Mouse (Mus musculus) thymus, postnatal 10 days (tissue): Measurements from ENCODE around the gene Nme6.
A peak's percentile ranks its signal among the peaks of the same experiment; 100 is the strongest.
"Not testable (repeated sequence)": the region's sequence is repeated elsewhere in the genome, so short reads cannot be mapped to it uniquely, and the experiment has no call there.

ENCODE experiments used
- DNase-seq, 2 experiments: peaks; one replicate each; pipeline ENCODE4 v3.0.0; 2021; ENCODE audit warnings: low spot score in 2 of 2

Gene Nme6

GRCm38 (mm10) chr9:109832391-109833087 lies at the start of gene Nme6:
Gene Nme6 (plus strand): TSS chr9:109832749.
- peak; percentile 62 to 76 for DNase-seq

DNA sequence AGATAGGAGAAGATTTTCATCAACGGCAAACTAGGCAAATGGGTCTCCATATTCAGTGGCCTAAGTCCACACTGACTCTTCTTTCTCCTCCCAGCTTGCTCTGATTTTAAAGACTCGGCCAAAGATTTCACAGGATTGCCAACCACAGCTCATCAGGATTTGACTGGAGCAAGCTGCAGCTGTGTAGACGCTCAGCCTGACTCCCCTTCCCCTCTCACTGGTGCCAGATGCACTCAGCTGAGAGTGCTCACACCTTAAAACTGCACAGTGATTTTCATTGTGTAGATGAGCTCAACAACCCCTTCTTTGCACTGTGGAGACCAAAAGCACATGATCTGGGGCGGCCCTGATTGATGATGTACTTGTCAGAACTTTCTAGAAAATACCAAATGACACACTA lies 42.0 kb upstream of the Nme6 start, which contains the start of gene Fbxw27:
Gene Fbxw27, minus strand, starts transcription at position 101 of the 400 bp plus-strand sequence.
- not testable (repeated sequence) for DNase-seq

DNA sequence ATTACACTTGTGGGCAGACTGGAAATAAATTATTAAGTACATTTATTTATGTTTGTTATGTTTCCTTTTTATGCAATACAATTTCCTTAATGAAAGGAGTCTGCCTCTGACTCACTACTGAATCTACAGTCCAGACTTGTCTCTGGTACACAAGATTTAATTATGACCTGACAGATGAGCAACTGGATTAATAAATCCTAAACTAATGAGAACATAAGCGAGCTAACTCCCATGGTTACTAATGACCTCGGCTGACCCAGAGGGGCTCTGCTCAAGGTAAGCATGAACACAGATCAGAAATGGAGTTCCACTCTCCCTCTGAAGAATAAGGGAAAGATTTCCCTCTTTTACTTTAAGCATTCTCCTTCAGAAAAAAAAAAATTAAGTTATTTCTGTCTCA lies 37.3 kb upstream of the Nme6 start:
- DNase-seq: no peak

DNA sequence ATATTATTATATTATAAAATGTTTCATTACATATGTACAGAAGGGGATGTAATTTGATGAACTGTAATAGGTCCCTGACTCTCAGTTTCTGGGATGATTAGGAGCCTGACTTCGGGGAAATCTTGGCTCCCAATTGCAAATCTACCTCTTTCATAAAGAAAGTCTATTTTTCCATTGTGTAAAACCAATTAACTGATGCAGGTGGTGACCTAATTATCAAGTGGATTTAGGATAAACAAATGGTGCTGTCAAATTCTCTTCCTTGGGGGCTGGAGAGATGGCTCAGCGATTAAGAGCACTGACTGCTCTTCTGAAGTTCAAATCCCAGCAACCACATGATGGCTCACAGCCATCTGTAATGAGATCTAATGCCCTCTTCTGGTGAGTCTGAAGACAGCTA lies 36.7 kb upstream of the Nme6 start:
- no peak for DNase-seq

GRCm38 (mm10) chr9:109798051-109798450 lies 34.5 kb upstream of the Nme6 start:
- DNase-seq: peak in 1 of 2 experiments; percentile 16

- not testable (repeated sequence) for DNase-seq
Observed at GRCm38 (mm10) chr9:109805596-109805995, 27.0 kb upstream of the Nme6 start.

- no peak for DNase-seq
Observed at GRCm38 (mm10) chr9:109806260-109806659, 26.3 kb upstream of the Nme6 start.

DNA sequence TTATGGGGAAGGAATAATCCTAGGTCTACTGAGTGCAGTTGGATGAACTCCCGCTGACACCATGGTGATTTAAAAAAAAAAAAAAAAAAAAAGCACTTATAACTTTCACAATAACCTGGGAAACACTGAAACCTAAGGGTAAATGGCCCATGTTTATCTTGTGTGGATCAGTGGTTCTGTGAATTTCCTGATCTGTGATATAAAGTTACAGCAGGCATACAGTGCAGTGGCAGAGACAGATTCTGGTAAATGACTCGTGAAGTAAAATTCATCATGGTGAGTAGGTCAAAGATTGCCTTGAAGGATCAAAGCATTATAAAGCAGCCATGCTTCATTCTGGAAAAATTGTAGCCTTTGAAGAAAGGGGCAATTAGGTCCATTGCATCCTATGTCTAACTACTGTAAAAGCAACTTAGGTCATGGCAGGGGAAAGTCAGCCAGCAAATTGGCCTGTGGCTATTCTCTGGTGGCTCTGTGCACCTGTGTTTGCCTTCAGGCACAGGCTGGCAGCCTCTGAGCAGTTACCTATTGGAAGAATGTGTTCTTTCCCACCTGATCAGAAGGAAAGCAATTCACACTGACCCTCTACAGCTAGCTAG lies 25.8 kb upstream of the Nme6 start:
- DNase-seq: no peak

GRCm38 (mm10) chr9:109807898-109808297 lies 24.7 kb upstream of the Nme6 start:
- no peak for DNase-seq

- no peak for DNase-seq
Observed at GRCm38 (mm10) chr9:109811980-109812379, 20.6 kb upstream of the Nme6 start, which contains the start of gene Spink8. Gene Spink8 (plus strand): TSS chr9:109812280.

DNA sequence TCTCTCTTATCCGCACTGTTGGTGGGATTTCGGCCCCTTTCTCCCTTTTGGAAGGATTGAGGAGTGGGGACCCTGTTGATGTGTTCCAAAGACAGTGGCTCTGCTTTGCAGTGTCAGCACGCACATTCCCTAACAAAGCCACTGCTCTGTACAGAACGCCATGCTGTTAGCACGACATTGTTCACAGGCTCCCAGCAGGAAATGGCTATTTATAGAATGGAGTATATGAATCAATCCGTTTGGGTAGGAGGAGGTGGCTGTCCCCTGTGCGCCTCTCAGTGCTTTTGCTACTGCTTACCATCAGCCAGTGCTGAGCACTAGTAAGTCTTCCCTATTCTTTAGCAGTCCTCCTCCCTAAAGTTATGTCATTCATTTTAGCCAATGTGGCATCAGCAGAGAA lies 19.1 kb upstream of the Nme6 start:
- no peak for DNase-seq

- DNase-seq: no peak
Observed at GRCm38 (mm10) chr9:109816341-109816740, 16.2 kb upstream of the Nme6 start.

- DNase-seq: no peak
Observed at GRCm38 (mm10) chr9:109825739-109826138, 6.8 kb upstream of the Nme6 start.

GRCm38 (mm10) chr9:109826181-109826580 lies 6.4 kb upstream of the Nme6 start:
- DNase-seq: no peak

- DNase-seq: no peak
Observed at GRCm38 (mm10) chr9:109833088-109833412, 501 bp downstream of the Nme6 start.

GRCm38 (mm10) chr9:109849312-109849758 lies 16.8 kb downstream of the Nme6 start, which contains the start of gene Camp:
Gene Camp (minus strand): TSS chr9:109849617.
- no peak for DNase-seq

GRCm38 (mm10) chr9:109850099-109850498 lies 17.6 kb downstream of the Nme6 start:
- no peak for DNase-seq

GRCm38 (mm10) chr9:109854341-109854740 lies 21.8 kb downstream of the Nme6 start:
- no peak for DNase-seq

GRCm38 (mm10) chr9:109855947-109856346 lies 23.4 kb downstream of the Nme6 start:
- DNase-seq: no peak

- DNase-seq: peak; percentile 58 to 88
Observed at GRCm38 (mm10) chr9:109862397-109863044, 30.0 kb downstream of the Nme6 start.

DNA sequence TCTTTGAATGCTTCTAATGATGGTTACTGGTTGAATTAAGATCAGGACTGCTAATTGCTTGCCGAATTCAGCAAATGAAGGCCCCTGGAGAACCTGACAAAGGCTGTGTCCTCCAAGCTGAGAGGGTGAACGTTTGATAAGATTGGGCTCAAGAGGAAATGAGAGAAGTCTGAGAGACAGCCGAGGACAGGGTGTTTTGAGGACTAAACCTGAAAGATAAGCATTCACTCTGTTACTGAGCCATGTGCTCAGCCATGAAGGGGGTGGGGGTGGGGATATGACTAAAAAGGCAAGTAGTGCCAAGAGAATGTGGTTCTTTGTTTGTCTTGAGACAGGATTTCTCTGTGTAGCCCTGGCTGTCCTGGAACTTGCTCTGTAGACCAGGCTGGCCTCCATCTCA lies 30.5 kb downstream of the Nme6 start:
- no peak for DNase-seq

GRCm38 (mm10) chr9:109866218-109866617 lies 33.7 kb downstream of the Nme6 start:
- DNase-seq: no peak
